Mouse (Mus musculus): ENCODE results near the gene Med9. TPM values are rescaled to one million over a fixed set of nuclear protein-coding genes. Genes with fewer than 3 reads are reported as not detected.

Med9 gene
- polyA plus RNA-seq, 2 experiments: 11.2 to 15.9 TPM

- no peak for DNase-seq (ENCODE audit: low read depth in 3 of 3, low spot score in 3 of 3)
- Histone ChIP-seq H3K4me1 (replicated peaks; ENCODE audit: control insufficient read depth in 2 of 2, insufficient read depth in 2 of 2, low read length in 1 of 2) (peaks cover 0 to 6% of the 10 kb centered on the region in 2 experiments; a peak in 2 of 4 replicates), H3K27me3 (ENCODE audit: control insufficient read depth, insufficient read depth, low read length) (peaks cover 19% of the 10 kb centered on the region), H3K36me3 (replicated peaks; ENCODE audit: control insufficient read depth, insufficient read depth, low read depth) (no peaks in the 10 kb centered on the region; the same call in 1 of the 2 replicates), H3K4me2 (ENCODE audit: low read depth) (no peak overlapping the region), H3K9ac (replicated peaks) (no peak overlapping the region), H3K27ac (no peak overlapping the region), H3K4me3 (ENCODE audit: insufficient read depth in 1 of 2, low read depth in 2 of 2, low read length in 2 of 2) (no peak overlapping the region), H3K9me3 (ENCODE audit: control insufficient read depth, low read length) (no peaks in the 10 kb centered on the region)
- TF ChIP-seq EP300 (IDR thresholded peaks at IDR 0.05; ENCODE audit: low read depth) (no peak), CTCF (IDR thresholded peaks at IDR 0.05; ENCODE audit: low read depth) (no peak)
- WGBS (ENCODE audit: insufficient replicate concordance): 21% methylated on average over 4 of the region's 4 CpGs
- no peak for ATAC-seq (ENCODE audit: insufficient read depth)
Observed at GRCm38 (mm10) chr11:59966102-59966483, 18.1 kb downstream of the Med9 start.

DNA sequence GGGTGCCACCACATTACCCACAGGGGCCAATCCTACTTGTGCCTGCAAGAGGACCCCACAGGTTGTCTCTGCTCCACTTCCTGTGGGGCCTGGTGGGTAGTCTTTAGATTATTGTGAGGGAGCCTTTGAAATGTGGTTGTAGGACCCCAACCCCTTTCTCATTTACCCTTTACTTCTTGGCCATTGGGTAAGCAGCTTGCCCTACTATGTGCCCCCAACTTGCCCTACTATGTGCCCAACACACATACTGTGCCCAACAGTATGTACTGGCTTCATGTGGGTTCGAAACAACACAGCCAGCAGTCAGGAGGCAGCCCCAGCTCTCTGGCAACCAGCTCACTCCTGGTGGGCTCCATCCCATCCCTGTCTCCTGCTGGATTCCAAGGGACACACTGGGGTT lies 19.8 kb downstream of the Med9 start:
- H3K9ac ChIP-seq (replicated peaks): no peak overlapping the region
- TF ChIP-seq CTCF (IDR thresholded peaks at IDR 0.05; ENCODE audit: low read depth) (no peak), EP300 (IDR thresholded peaks at IDR 0.05; ENCODE audit: low read depth) (no peak)
- peaks cover 0 to 6% of the 10 kb centered on the region in 2 experiments; a peak in 2 of 4 replicates for H3K4me1 ChIP-seq (replicated peaks; ENCODE audit: control insufficient read depth in 2 of 2, insufficient read depth in 2 of 2, low read length in 1 of 2)
- no peaks in the 10 kb centered on the region for H3K9me3 ChIP-seq (ENCODE audit: control insufficient read depth, low read length)
- no peaks in the 10 kb centered on the region for H3K36me3 ChIP-seq (replicated peaks; ENCODE audit: control insufficient read depth, insufficient read depth, low read depth)
- WGBS (ENCODE audit: insufficient replicate concordance): 70% methylated on average over 1 of the region's 1 CpGs
- H3K27ac ChIP-seq: no peak overlapping the region
- DNase-seq (ENCODE audit: low read depth in 3 of 3, low spot score in 3 of 3) (no peak), ATAC-seq (ENCODE audit: insufficient read depth) (no peak)
- H3K27me3 ChIP-seq (ENCODE audit: control insufficient read depth, insufficient read depth, low read length): peaks cover 19% of the 10 kb centered on the region
- no peak overlapping the region for H3K4me2 ChIP-seq (ENCODE audit: low read depth)
- H3K4me3 ChIP-seq (ENCODE audit: insufficient read depth in 1 of 2, low read depth in 2 of 2, low read length in 2 of 2): no peak overlapping the region

DNA sequence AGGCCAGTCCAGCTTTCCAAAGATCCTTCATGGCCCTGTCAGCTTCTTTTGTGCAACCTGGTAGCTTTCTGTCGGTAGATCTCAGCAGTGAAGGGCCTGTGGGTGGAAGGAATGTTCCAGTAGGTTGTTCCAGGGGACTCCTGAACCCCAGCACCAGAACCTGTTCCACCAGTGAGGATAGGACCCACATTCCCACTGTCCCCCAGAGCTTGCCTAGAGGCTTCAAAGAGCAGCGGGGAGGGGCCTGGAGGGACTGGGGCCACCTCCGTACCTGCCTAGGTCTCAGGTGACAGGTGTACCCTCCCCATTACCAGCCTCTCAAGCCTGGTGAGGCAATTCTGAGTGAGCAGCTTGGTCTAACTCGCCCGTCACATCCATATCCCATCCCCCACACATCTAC lies 22.8 kb downstream of the Med9 start:
- Histone ChIP-seq H3K27ac (no peak overlapping the region), H3K27me3 (ENCODE audit: control insufficient read depth, insufficient read depth, low read length) (no peaks in the 10 kb centered on the region), H3K36me3 (replicated peaks; ENCODE audit: control insufficient read depth, insufficient read depth, low read depth) (no peaks in the 10 kb centered on the region), H3K4me1 (replicated peaks; ENCODE audit: control insufficient read depth in 2 of 2, insufficient read depth in 2 of 2, low read length in 1 of 2) (peaks cover 0 to 5% of the 10 kb centered on the region in 2 experiments; a peak in 2 of 4 replicates), H3K4me2 (ENCODE audit: low read depth) (no peak overlapping the region), H3K9me3 (ENCODE audit: control insufficient read depth, low read length) (no peaks in the 10 kb centered on the region), H3K4me3 (ENCODE audit: insufficient read depth in 1 of 2, low read depth in 2 of 2, low read length in 2 of 2) (no peak overlapping the region), H3K9ac (replicated peaks) (no peak overlapping the region)
- TF ChIP-seq EP300 (IDR thresholded peaks at IDR 0.05; ENCODE audit: low read depth): no peak
- TF ChIP-seq CTCF (IDR thresholded peaks at IDR 0.05; ENCODE audit: low read depth): no peak
- DNase-seq (ENCODE audit: low read depth in 3 of 3, low spot score in 3 of 3): no peak
- ATAC-seq (ENCODE audit: insufficient read depth): no peak
- WGBS (ENCODE audit: insufficient replicate concordance): 56% methylated on average over 5 of the region's 5 CpGs

GRCm38 (mm10) chr11:59971691-59972090 lies 23.7 kb downstream of the Med9 start:
- WGBS (ENCODE audit: insufficient replicate concordance): 60% methylated on average over 2 of the region's 2 CpGs
- no peaks in the 10 kb centered on the region for H3K4me1 ChIP-seq (replicated peaks; ENCODE audit: control insufficient read depth in 2 of 2, insufficient read depth in 2 of 2, low read length in 1 of 2)
- no peak overlapping the region for H3K9ac ChIP-seq (replicated peaks)
- no peak overlapping the region for H3K4me2 ChIP-seq (ENCODE audit: low read depth)
- no peak for TF ChIP-seq EP300 (IDR thresholded peaks at IDR 0.05; ENCODE audit: low read depth)
- no peak for TF ChIP-seq CTCF (IDR thresholded peaks at IDR 0.05; ENCODE audit: low read depth)
- H3K27ac ChIP-seq: no peak overlapping the region
- no peak overlapping the region for H3K4me3 ChIP-seq (ENCODE audit: insufficient read depth in 1 of 2, low read depth in 2 of 2, low read length in 2 of 2)
- ATAC-seq (ENCODE audit: insufficient read depth) (no peak), DNase-seq (ENCODE audit: low read depth in 3 of 3, low spot score in 3 of 3) (no peak)
- H3K36me3 ChIP-seq (replicated peaks; ENCODE audit: control insufficient read depth, insufficient read depth, low read depth): no peaks in the 10 kb centered on the region
- no peaks in the 10 kb centered on the region for H3K9me3 ChIP-seq (ENCODE audit: control insufficient read depth, low read length)
- no peaks in the 10 kb centered on the region for H3K27me3 ChIP-seq (ENCODE audit: control insufficient read depth, insufficient read depth, low read length)

DNA sequence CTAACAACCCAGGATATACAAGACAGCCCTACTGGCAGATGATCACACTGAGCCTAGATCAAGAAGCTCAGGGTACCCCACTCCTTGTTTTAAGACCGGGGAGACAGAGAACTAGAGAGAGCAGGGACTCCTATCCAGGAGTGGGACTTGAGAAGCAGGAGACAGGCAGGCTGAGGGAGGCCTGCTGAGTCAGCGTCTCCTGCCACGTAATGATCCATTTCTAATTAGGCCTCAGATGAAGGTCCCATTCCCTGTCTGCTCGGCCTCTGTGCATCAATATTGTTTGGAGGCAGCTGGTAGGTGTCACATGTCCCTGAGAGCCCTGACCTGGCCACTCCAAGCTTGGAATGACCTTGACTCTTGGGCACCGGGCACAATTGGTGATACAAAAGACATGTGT lies 25.4 kb downstream of the Med9 start:
- Histone ChIP-seq H3K27me3 (ENCODE audit: control insufficient read depth, insufficient read depth, low read length) (no peaks in the 10 kb centered on the region), H3K4me1 (replicated peaks; ENCODE audit: control insufficient read depth in 2 of 2, insufficient read depth in 2 of 2, low read length in 1 of 2) (no peaks in the 10 kb centered on the region), H3K36me3 (replicated peaks; ENCODE audit: control insufficient read depth, insufficient read depth, low read depth) (no peaks in the 10 kb centered on the region), H3K9me3 (ENCODE audit: control insufficient read depth, low read length) (no peaks in the 10 kb centered on the region), H3K4me2 (ENCODE audit: low read depth) (no peak overlapping the region), H3K27ac (no peak overlapping the region), H3K9ac (replicated peaks) (no peak overlapping the region), H3K4me3 (ENCODE audit: insufficient read depth in 1 of 2, low read depth in 2 of 2, low read length in 2 of 2) (no peak overlapping the region)
- no peak for TF ChIP-seq EP300 (IDR thresholded peaks at IDR 0.05; ENCODE audit: low read depth)
- TF ChIP-seq CTCF (IDR thresholded peaks at IDR 0.05; ENCODE audit: low read depth): no peak
- ATAC-seq (ENCODE audit: insufficient read depth): no peak
- WGBS (ENCODE audit: insufficient replicate concordance): 64% methylated on average over 5 of the region's 5 CpGs
- no peak for DNase-seq (ENCODE audit: low read depth in 3 of 3, low spot score in 3 of 3)

All from liver, embryonic 14.5 days (tissue).